Mouse (Mus musculus): ENCODE data around the gene Socs2.

DNA sequence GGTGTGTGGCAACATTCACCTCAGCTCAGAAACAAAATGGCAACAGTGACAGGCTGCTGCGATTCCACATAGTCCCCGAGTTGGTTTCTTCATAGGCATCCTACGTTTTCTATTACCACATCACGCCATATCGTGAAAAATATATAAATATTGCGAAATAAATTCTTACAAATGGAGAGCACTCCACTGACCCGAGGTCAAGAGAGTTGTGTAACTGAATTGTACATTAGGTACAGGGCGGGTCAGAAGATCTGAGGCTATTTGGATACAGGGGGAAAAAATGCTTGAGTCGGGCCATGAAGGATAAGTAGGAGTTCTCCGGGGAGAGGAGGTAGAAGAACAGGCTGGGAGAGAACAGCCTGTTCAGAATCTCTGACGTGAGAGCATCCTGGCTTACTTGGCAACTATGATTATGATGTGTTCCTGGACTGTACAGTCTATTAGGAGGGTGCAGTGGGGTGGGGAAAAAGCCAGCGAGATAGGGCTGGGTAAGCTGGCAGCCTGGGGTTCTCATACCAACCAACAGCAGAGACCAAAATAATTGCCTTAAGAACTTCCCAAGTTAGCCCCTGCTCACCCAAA lies 55.6 kb downstream of the Socs2 start:
- no peak for TF ChIP-seq CTCF (IDR thresholded peaks at IDR 0.05; ENCODE audit: low read depth)
- no peak for TF ChIP-seq EP300 (IDR thresholded peaks at IDR 0.05; ENCODE audit: low read depth)
